Mouse (Mus musculus): Measurements from ENCODE around the gene Borcs5. TPM values are rescaled to one million over a fixed set of nuclear protein-coding genes. Genes with fewer than 3 reads are reported as not detected.
A peak's percentile ranks its signal among the peaks of the same experiment; 100 is the strongest.
"Not testable (repeated sequence)": the region's sequence is repeated elsewhere in the genome, so short reads cannot be mapped to it uniquely, and the experiment has no call there.

The Borcs5 gene
- total and polyA plus RNA-seq, 2 experiments from 2014 or later = 39.6 to 56.0 TPM

- TF ChIP-seq CTCF (IDR thresholded peaks at IDR 0.05) = no peak
- no peak overlapping the region for H3K4me3 ChIP-seq (ENCODE audit: low read depth, low read length)
- ATAC-seq (ENCODE audit: low FRiP score) (no peak), DNase-seq (ENCODE audit: low spot score) (no peak)
- H3K4me2 ChIP-seq (ENCODE audit: low read depth, low read length, poor library complexity, severe bottlenecking) = no peak overlapping the region
- no peak overlapping the region for H3K27ac ChIP-seq (ENCODE audit: low read depth, low read length)
- no peaks in the 10 kb centered on the region for H3K27me3 ChIP-seq (ENCODE audit: insufficient read depth, low read length)
- H3K36me3 ChIP-seq (ENCODE audit: insufficient read depth, low read length) = no peaks in the 10 kb centered on the region
- no peak overlapping the region for H3K9ac ChIP-seq (replicated peaks; ENCODE audit: low read length, poor library complexity, severe bottlenecking)
- no peaks in the 10 kb centered on the region for H3K9me3 ChIP-seq (ENCODE audit: low read length)
- 80% methylated on average over 4 of the region's 4 CpGs for WGBS
- H3K4me1 ChIP-seq (ENCODE audit: insufficient read depth, low read length) = no peaks in the 10 kb centered on the region
Measured at GRCm38 (mm10) chr6:134677504-134677903, 38.2 kb downstream of the Borcs5 start.

GRCm38 (mm10) chr6:134678037-134678436, 38.7 kb downstream of the Borcs5 start:
- Histone ChIP-seq H3K4me3 (ENCODE audit: low read depth, low read length) (no peak overlapping the region), H3K9me3 (ENCODE audit: low read length) (no peaks in the 10 kb centered on the region), H3K4me1 (ENCODE audit: insufficient read depth, low read length) (no peaks in the 10 kb centered on the region), H3K27ac (ENCODE audit: low read depth, low read length) (no peak overlapping the region), H3K27me3 (ENCODE audit: insufficient read depth, low read length) (no peaks in the 10 kb centered on the region), H3K9ac (replicated peaks; ENCODE audit: low read length, poor library complexity, severe bottlenecking) (no peak overlapping the region), H3K36me3 (ENCODE audit: insufficient read depth, low read length) (no peaks in the 10 kb centered on the region), H3K4me2 (ENCODE audit: low read depth, low read length, poor library complexity, severe bottlenecking) (no peak overlapping the region)
- DNase-seq (ENCODE audit: low spot score) = no peak
- WGBS = 86% methylated on average over 3 of the region's 3 CpGs
- ATAC-seq (ENCODE audit: low FRiP score) = no peak
- TF ChIP-seq CTCF (IDR thresholded peaks at IDR 0.05) = no peak

- H3K9ac ChIP-seq (replicated peaks; ENCODE audit: low read length, poor library complexity, severe bottlenecking); H3K4me3 ChIP-seq (ENCODE audit: low read depth, low read length); DNase-seq (ENCODE audit: low spot score); H3K9me3 ChIP-seq (ENCODE audit: low read length); H3K4me2 ChIP-seq (ENCODE audit: low read depth, low read length, poor library complexity, severe bottlenecking); H3K36me3 ChIP-seq (ENCODE audit: insufficient read depth, low read length); H3K27ac ChIP-seq (ENCODE audit: low read depth, low read length); ATAC-seq (ENCODE audit: low FRiP score); H3K4me1 ChIP-seq (ENCODE audit: insufficient read depth, low read length); H3K27me3 ChIP-seq (ENCODE audit: insufficient read depth, low read length): not testable (repeated sequence)
- 91% methylated on average over 4 of the region's 4 CpGs for WGBS
Measured at GRCm38 (mm10) chr6:134679330-134679729, 40.0 kb downstream of the Borcs5 start.

GRCm38 (mm10) chr6:134684354-134684915, 45.1 kb downstream of the Borcs5 start:
- Histone ChIP-seq H3K9ac (replicated peaks; ENCODE audit: low read length, poor library complexity, severe bottlenecking) (no peak overlapping the region), H3K36me3 (ENCODE audit: insufficient read depth, low read length) (peaks cover 3% of the 10 kb centered on the region; the same call in 1 of the 2 replicates), H3K9me3 (ENCODE audit: low read length) (no peaks in the 10 kb centered on the region), H3K4me1 (ENCODE audit: insufficient read depth, low read length) (peaks cover 8% of the 10 kb centered on the region; the same call in 1 of the 2 replicates), H3K27me3 (ENCODE audit: insufficient read depth, low read length) (no peaks in the 10 kb centered on the region), H3K4me3 (ENCODE audit: low read depth, low read length) (no peak overlapping the region), H3K4me2 (ENCODE audit: low read depth, low read length, poor library complexity, severe bottlenecking) (no peak overlapping the region), H3K27ac (ENCODE audit: low read depth, low read length) (peak overlapping the region; percentile 59; the same call in 1 of the 2 replicates)
- peak; percentile 40 for DNase-seq (ENCODE audit: low spot score)
- WGBS = 63% methylated on average over 6 of the region's 6 CpGs
- peak; percentile 61; the same call in 1 of the 2 replicates for ATAC-seq (ENCODE audit: low FRiP score)
- TF ChIP-seq CTCF (IDR thresholded peaks at IDR 0.05) = no peak

- Histone ChIP-seq H3K4me2 (ENCODE audit: low read depth, low read length, poor library complexity, severe bottlenecking) (no peak overlapping the region), H3K4me3 (ENCODE audit: low read depth, low read length) (no peak overlapping the region), H3K27me3 (ENCODE audit: insufficient read depth, low read length) (no peaks in the 10 kb centered on the region), H3K36me3 (ENCODE audit: insufficient read depth, low read length) (peaks cover 3% of the 10 kb centered on the region; the same call in 1 of the 2 replicates), H3K9ac (replicated peaks; ENCODE audit: low read length, poor library complexity, severe bottlenecking) (no peak overlapping the region), H3K4me1 (ENCODE audit: insufficient read depth, low read length) (peaks cover 8% of the 10 kb centered on the region; the same call in 1 of the 2 replicates), H3K27ac (ENCODE audit: low read depth, low read length) (peak overlapping the region; percentile 72), H3K9me3 (ENCODE audit: low read length) (no peaks in the 10 kb centered on the region)
- 26% methylated on average over 2 of the region's 2 CpGs for WGBS
- no peak for TF ChIP-seq CTCF (IDR thresholded peaks at IDR 0.05)
- DNase-seq (ENCODE audit: low spot score) = peak; percentile 42
- ATAC-seq (ENCODE audit: low FRiP score) = peak; percentile 61; the same call in 1 of the 2 replicates
Measured at GRCm38 (mm10) chr6:134685040-134685439, 45.7 kb downstream of the Borcs5 start.

- no peak overlapping the region for H3K4me2 ChIP-seq (ENCODE audit: low read depth, low read length, poor library complexity, severe bottlenecking)
- no peak overlapping the region for H3K9ac ChIP-seq (replicated peaks; ENCODE audit: low read length, poor library complexity, severe bottlenecking)
- DNase-seq (ENCODE audit: low spot score) (no peak), ATAC-seq (ENCODE audit: low FRiP score) (peak; percentile 21; the same call in 1 of the 2 replicates)
- H3K36me3 ChIP-seq (ENCODE audit: insufficient read depth, low read length) = peaks cover 3% of the 10 kb centered on the region; the same call in 1 of the 2 replicates
- H3K4me3 ChIP-seq (ENCODE audit: low read depth, low read length) = no peak overlapping the region
- peaks cover 8% of the 10 kb centered on the region; the same call in 1 of the 2 replicates for H3K4me1 ChIP-seq (ENCODE audit: insufficient read depth, low read length)
- peak overlapping the region; percentile 72 for H3K27ac ChIP-seq (ENCODE audit: low read depth, low read length)
- TF ChIP-seq CTCF (IDR thresholded peaks at IDR 0.05) = no peak
- no peaks in the 10 kb centered on the region for H3K9me3 ChIP-seq (ENCODE audit: low read length)
- H3K27me3 ChIP-seq (ENCODE audit: insufficient read depth, low read length) = no peaks in the 10 kb centered on the region
- WGBS = 60% methylated on average over 6 of the region's 6 CpGs
Measured at GRCm38 (mm10) chr6:134685515-134685914, 46.2 kb downstream of the Borcs5 start.
